ENCODE assay signal across 10 mouse cellular contexts in genomic region chr2:21368351-21369170, GRCm38 (mm10). TPM values are rescaled to one million over a fixed set of nuclear protein-coding genes. Genes with fewer than 3 reads are reported as not detected.
DNase-seq lines count a peak whose midpoint lies in the region; ATAC-seq and TF ChIP-seq lines count a peak whose summit lies in the region.
"Had no signal": no experiment of that assay in that cellular context is flagged by ENCODE, and none has a peak within 500 bp of the region (broad histone marks: within the 10 kb centered on the region; RNA-seq: fewer than 3 reads in every experiment).

No protein-coding gene starts in this region.

- WGBS in intestine, embryonic 14.5 days = 16% methylated on average over 44 of the region's 44 CpGs
- WGBS in intestine, postnatal 0 days = 18% methylated on average over 44 of the region's 44 CpGs
- WGBS in hindbrain, embryonic 14.5 days = 12% methylated on average over 44 of the region's 44 CpGs
- 12% methylated on average over 44 of the region's 44 CpGs for WGBS in midbrain, embryonic 16.5 days

- no peak overlapping the region for H3K4me3 ChIP-seq in intestine, embryonic 14.5 days (ENCODE audit: low read depth, low read length)
- H3K4me3 ChIP-seq in intestine, postnatal 0 days (ENCODE audit: low read depth, low read length) = no peak overlapping the region
- H3K4me3 ChIP-seq in hindbrain, embryonic 14.5 days (replicated peaks; ENCODE audit: low read length) = peak overlapping the region; percentile 43
- H3K4me3 ChIP-seq in midbrain, embryonic 16.5 days (ENCODE audit: low read depth, low read length) = peak overlapping the region; percentile 67

- TF ChIP-seq CTCF in intestine, postnatal 0 days (IDR thresholded peaks at IDR 0.05; ENCODE audit: low read depth) = no peak

- no peaks in the 10 kb centered on the region for H3K36me3 ChIP-seq in intestine, embryonic 14.5 days (ENCODE audit: control insufficient read depth, insufficient read depth, low read length)
- H3K36me3 ChIP-seq in intestine, postnatal 0 days (ENCODE audit: control insufficient read depth, insufficient read depth) = no peaks in the 10 kb centered on the region
- no peaks in the 10 kb centered on the region for H3K36me3 ChIP-seq in hindbrain, embryonic 14.5 days (replicated peaks; ENCODE audit: control insufficient read depth, insufficient read depth)
- H3K36me3 ChIP-seq in midbrain, embryonic 16.5 days (ENCODE audit: control insufficient read depth, insufficient read depth, low read length) = no peaks in the 10 kb centered on the region

- no peak overlapping the region for H3K4me2 ChIP-seq in intestine, embryonic 14.5 days (ENCODE audit: low read length)
- H3K4me2 ChIP-seq in intestine, postnatal 0 days (replicated peaks; ENCODE audit: low read depth) = no peak overlapping the region
- H3K4me2 ChIP-seq in hindbrain, embryonic 14.5 days (replicated peaks) = peak overlapping the region; percentile 82
- H3K4me2 ChIP-seq in midbrain, embryonic 16.5 days (ENCODE audit: low read length) = peak overlapping the region; percentile 96

- peaks cover 19% of the 10 kb centered on the region for H3K27me3 ChIP-seq in intestine, embryonic 14.5 days (replicated peaks; ENCODE audit: control insufficient read depth, insufficient read depth, low read length)
- H3K27me3 ChIP-seq in intestine, postnatal 0 days (replicated peaks; ENCODE audit: control insufficient read depth, insufficient read depth, low read length) = peaks cover 17% of the 10 kb centered on the region
- peaks cover 14% of the 10 kb centered on the region for H3K27me3 ChIP-seq in hindbrain, embryonic 14.5 days (ENCODE audit: control insufficient read depth, insufficient read depth, low read length)
- H3K27me3 ChIP-seq in midbrain, embryonic 16.5 days (ENCODE audit: control insufficient read depth, insufficient read depth, low read depth, low read length) = no peaks in the 10 kb centered on the region

- no peak overlapping the region for H3K9ac ChIP-seq in intestine, embryonic 14.5 days (ENCODE audit: low read length)
- H3K9ac ChIP-seq in intestine, postnatal 0 days (ENCODE audit: low read depth, low read length) = no peak overlapping the region
- H3K9ac ChIP-seq in hindbrain, embryonic 14.5 days = peak overlapping the region; percentile 60
- H3K9ac ChIP-seq in midbrain, embryonic 16.5 days (ENCODE audit: low read depth, low read length) = peak overlapping the region; percentile 80

- no peaks in the 10 kb centered on the region for H3K4me1 ChIP-seq in intestine, embryonic 14.5 days (replicated peaks; ENCODE audit: control insufficient read depth, insufficient read depth, low read length)
- no peaks in the 10 kb centered on the region for H3K4me1 ChIP-seq in intestine, postnatal 0 days (replicated peaks; ENCODE audit: control insufficient read depth, insufficient read depth, low read length)
- H3K4me1 ChIP-seq in hindbrain, embryonic 14.5 days (replicated peaks; ENCODE audit: control insufficient read depth, insufficient read depth, low read length) = peaks cover 16% of the 10 kb centered on the region
- peaks cover 21% of the 10 kb centered on the region for H3K4me1 ChIP-seq in midbrain, embryonic 16.5 days (ENCODE audit: control insufficient read depth, insufficient read depth, low read length)

- DNase-seq in intestine, embryonic 14.5 days (ENCODE audit: low spot score) = peak; percentile 71
- peak; percentile 51 for DNase-seq in ZHBTc4 (ENCODE audit: low read depth, low spot score)
- peak; percentile 57 for DNase-seq in embryo, embryonic 11 days
- DNase-seq in hindbrain, embryonic 14.5 days (ENCODE audit: low spot score) = no peak
- DNase-seq in gastrocnemius, adult 8-10 months (ENCODE audit: low spot score in 2 of 2) = no peak
- no peak for DNase-seq in lung, postnatal 36 days

- H3K27ac ChIP-seq in intestine, embryonic 14.5 days (ENCODE audit: low read depth) = no peak overlapping the region
- H3K27ac ChIP-seq in intestine, postnatal 0 days (ENCODE audit: low read depth, low read length) = no peak overlapping the region
- no peak overlapping the region for H3K27ac ChIP-seq in hindbrain, embryonic 14.5 days
- no peak overlapping the region for H3K27ac ChIP-seq in midbrain, embryonic 16.5 days (ENCODE audit: low read length)

- no peak for ATAC-seq in intestine, embryonic 14.5 days (replicated peaks; ENCODE audit: low FRiP score, low TSS enrichment, low read depth)
- ATAC-seq in intestine, postnatal 0 days = no peak
- ATAC-seq in hindbrain, embryonic 14.5 days (ENCODE audit: low FRiP score) = peak; percentile 24; the same call in 1 of the 2 replicates
- ATAC-seq in midbrain, embryonic 16.5 days = peak; percentile 6; the same call in 1 of the 2 replicates

- H3K9me3 ChIP-seq in intestine, embryonic 14.5 days (ENCODE audit: control insufficient read depth, low read length) = no peaks in the 10 kb centered on the region
- H3K9me3 ChIP-seq in intestine, postnatal 0 days (ENCODE audit: control insufficient read depth) = no peaks in the 10 kb centered on the region
- no peaks in the 10 kb centered on the region for H3K9me3 ChIP-seq in hindbrain, embryonic 14.5 days (ENCODE audit: control insufficient read depth, low read length)
- no peaks in the 10 kb centered on the region for H3K9me3 ChIP-seq in midbrain, embryonic 16.5 days (replicated peaks; ENCODE audit: control insufficient read depth, low read length, poor library complexity, severe bottlenecking)

RNA-seq across cellular contexts. Expression of gene Gpr158, which starts 1.2 kb away (rescaled TPM):
- polyA plus RNA-seq in intestine, embryonic 14.5 days (2014; fragmentation: Nextera tagmentation; extraction: Ambion mirVana) = 0.08 TPM in 2 replicates
- 0.03 TPM in 1 of 2 replicates, not detected in the other for polyA plus RNA-seq in intestine, postnatal 0 days (2015; fragmentation: Nextera tagmentation; extraction: Ambion mirVana)
- polyA plus RNA-seq in hindbrain, embryonic 14.5 days (2014; fragmentation: Nextera tagmentation; extraction: Ambion mirVana) = 4.9 and 5.8 TPM in 2 replicates
- polyA plus RNA-seq in midbrain, embryonic 16.5 days (2015; fragmentation: Nextera tagmentation; extraction: Ambion mirVana) = 5.2 and 5.7 TPM in 2 replicates
- not detected for total RNA-seq in gastrocnemius, adult 8-10 months (2022)
- total RNA-seq: MEL had no signal
- polyA plus RNA-seq: gonadal fat pad, adult 2 months had no signal

Comparison
In these comparisons a context has a peak if more than half of its experiments do, and no peak if none do; other contexts are left out.
1. ATAC-seq: peak in hindbrain, embryonic 14.5 days (single experiment) and midbrain, embryonic 16.5 days (single experiment); none in intestine, embryonic 14.5 days (single experiment) and intestine, postnatal 0 days (single experiment).
2. DNase-seq: peak in intestine, embryonic 14.5 days (single experiment), ZHBTc4 (single experiment) and embryo, embryonic 11 days (single experiment); none in hindbrain, embryonic 14.5 days (single experiment), gastrocnemius, adult 8-10 months (0 of 2) and lung, postnatal 36 days (single experiment).
3. H3K4me2 ChIP-seq: peak in hindbrain, embryonic 14.5 days (single experiment) and midbrain, embryonic 16.5 days (single experiment); none in intestine, embryonic 14.5 days (single experiment) and intestine, postnatal 0 days (single experiment).
4. H3K4me3 ChIP-seq: peak in hindbrain, embryonic 14.5 days (single experiment) and midbrain, embryonic 16.5 days (single experiment); none in intestine, embryonic 14.5 days (single experiment) and intestine, postnatal 0 days (single experiment).
5. H3K9ac ChIP-seq: peak in hindbrain, embryonic 14.5 days (single experiment) and midbrain, embryonic 16.5 days (single experiment); none in intestine, embryonic 14.5 days (single experiment) and intestine, postnatal 0 days (single experiment).